Mouse (Mus musculus): ENCODE data around the gene Lrguk. TPM values are rescaled to one million over a fixed set of nuclear protein-coding genes. Genes with fewer than 3 reads are reported as not detected.

The Lrguk gene
- polyA plus RNA-seq, 1 experiment: 2.1 TPM

DNA sequence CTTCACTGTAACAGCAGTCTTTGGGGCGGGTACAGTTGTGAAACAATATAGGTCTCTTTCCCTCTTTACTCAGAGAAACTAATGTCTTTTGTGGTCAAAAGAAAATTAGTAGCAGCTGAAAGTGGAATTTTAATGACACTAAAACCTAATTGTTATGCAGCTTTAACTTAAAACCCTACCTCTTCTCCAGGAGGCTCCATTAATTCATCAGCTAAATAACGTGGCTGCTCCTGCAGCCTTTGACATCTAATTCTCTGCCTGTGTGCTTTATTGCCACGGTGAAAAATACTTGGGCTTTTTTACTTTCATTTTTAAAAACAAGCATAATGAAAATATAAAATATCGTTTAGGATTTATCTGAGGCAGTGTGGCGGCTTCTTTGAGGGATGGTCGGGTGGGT, 15.8 kb upstream of the Lrguk start:
- no peak for TF ChIP-seq CTCF (IDR thresholded peaks at IDR 0.05; ENCODE audit: insufficient read depth, low read length)
- no peak for TF ChIP-seq POLR2A (IDR thresholded peaks at IDR 0.05; ENCODE audit: borderline replicate concordance, extremely low read depth, low read depth, low read length)
- 75% methylated on average over 6 of the region's 6 CpGs for WGBS
- Histone ChIP-seq H3K4me3 (replicated peaks; ENCODE audit: extremely low read depth, low read depth, low read length) (no peak overlapping the region), H3K4me1 (ENCODE audit: control insufficient read depth, insufficient read depth, low read length) (no peaks in the 10 kb centered on the region)
- no peak for DNase-seq

- TF ChIP-seq POLR2A (IDR thresholded peaks at IDR 0.05; ENCODE audit: borderline replicate concordance, extremely low read depth, low read depth, low read length) (no peak), CTCF (IDR thresholded peaks at IDR 0.05; ENCODE audit: insufficient read depth, low read length) (no peak)
- H3K4me3 ChIP-seq (replicated peaks; ENCODE audit: extremely low read depth, low read depth, low read length): peak overlapping the region; percentile 60
- 1% methylated on average over 4 of the region's 4 CpGs for WGBS
- no peak for DNase-seq
- no peaks in the 10 kb centered on the region; the same call in 1 of the 2 replicates for H3K4me1 ChIP-seq (ENCODE audit: control insufficient read depth, insufficient read depth, low read length)
Observed at GRCm38 (mm10) chr6:34029746-34030027, 439 bp downstream of the Lrguk start.

DNA sequence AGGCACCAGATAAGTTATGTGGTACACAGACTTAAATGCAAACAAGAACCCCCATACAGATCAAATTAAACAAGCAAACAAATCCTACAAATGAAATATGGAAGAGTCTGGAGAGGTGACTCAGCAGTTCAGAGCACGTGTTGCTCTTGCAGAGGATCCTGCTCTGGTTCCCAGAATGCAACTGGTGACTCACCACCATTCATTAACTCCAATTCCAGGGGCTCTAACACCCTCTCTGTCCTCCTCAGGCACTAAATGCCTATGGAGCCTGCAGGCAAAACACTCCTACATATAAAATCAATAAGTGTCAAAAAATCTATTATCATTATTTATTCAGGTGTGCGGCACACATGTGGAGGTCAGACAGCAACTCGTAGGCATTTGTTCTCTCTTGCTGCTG, 4.8 kb downstream of the Lrguk start:
- WGBS: 43% methylated on average over 3 of the region's 3 CpGs
- Histone ChIP-seq H3K4me1 (ENCODE audit: control insufficient read depth, insufficient read depth, low read length) (no peaks in the 10 kb centered on the region; the same call in 1 of the 2 replicates), H3K4me3 (replicated peaks; ENCODE audit: extremely low read depth, low read depth, low read length) (no peak overlapping the region)
- TF ChIP-seq CTCF (IDR thresholded peaks at IDR 0.05; ENCODE audit: insufficient read depth, low read length): no peak
- TF ChIP-seq POLR2A (IDR thresholded peaks at IDR 0.05; ENCODE audit: borderline replicate concordance, extremely low read depth, low read depth, low read length): no peak
- DNase-seq: no peak

- Histone ChIP-seq H3K4me1 (ENCODE audit: control insufficient read depth, insufficient read depth, low read length) (no peaks in the 10 kb centered on the region; the same call in 1 of the 2 replicates), H3K4me3 (replicated peaks; ENCODE audit: extremely low read depth, low read depth, low read length) (no peak overlapping the region)
- DNase-seq: no peak
- 35% methylated on average over 15 of the region's 15 CpGs for WGBS
- TF ChIP-seq POLR2A (IDR thresholded peaks at IDR 0.05; ENCODE audit: borderline replicate concordance, extremely low read depth, low read depth, low read length) (no peak), CTCF (IDR thresholded peaks at IDR 0.05; ENCODE audit: insufficient read depth, low read length) (no peak)
Observed at GRCm38 (mm10) chr6:34034577-34035461, 5.6 kb downstream of the Lrguk start.

DNA sequence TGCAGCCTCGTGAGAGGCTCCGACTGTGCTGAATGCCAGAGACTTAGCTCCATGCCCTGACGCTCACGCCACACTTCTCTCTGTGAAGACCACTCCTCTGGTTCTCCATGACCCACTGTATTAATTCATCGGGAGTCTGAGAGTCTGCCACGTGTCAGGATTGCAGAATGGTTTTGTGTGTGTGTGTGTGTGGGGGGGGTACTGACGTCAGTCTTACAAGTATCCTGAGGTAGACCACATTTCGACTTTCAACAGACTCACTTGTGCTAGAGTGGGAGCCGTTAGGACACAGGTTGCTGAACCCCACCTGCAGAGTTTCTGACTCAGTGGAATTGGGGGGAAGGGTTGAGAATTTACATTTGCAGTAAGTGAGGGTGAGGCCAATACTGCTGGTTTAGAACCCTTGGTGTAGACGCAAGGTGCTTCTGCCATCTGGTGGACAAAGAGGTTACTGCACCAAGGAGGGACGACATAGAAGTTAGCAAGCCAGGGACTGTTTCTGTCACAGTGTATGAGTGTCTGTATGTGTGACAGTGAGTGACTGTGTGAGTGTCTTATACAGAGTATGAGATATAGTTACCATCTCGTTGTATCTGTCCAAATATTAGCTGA, 11.5 kb downstream of the Lrguk start:
- Histone ChIP-seq H3K4me3 (replicated peaks; ENCODE audit: extremely low read depth, low read depth, low read length) (no peak overlapping the region), H3K4me1 (ENCODE audit: control insufficient read depth, insufficient read depth, low read length) (no peaks in the 10 kb centered on the region; the same call in 1 of the 2 replicates)
- DNase-seq: peak; percentile 71
- 42% methylated on average over 12 of the region's 12 CpGs for WGBS
- TF ChIP-seq CTCF (IDR thresholded peaks at IDR 0.05; ENCODE audit: insufficient read depth, low read length): peak; percentile 80
- no peak for TF ChIP-seq POLR2A (IDR thresholded peaks at IDR 0.05; ENCODE audit: borderline replicate concordance, extremely low read depth, low read depth, low read length)

DNA sequence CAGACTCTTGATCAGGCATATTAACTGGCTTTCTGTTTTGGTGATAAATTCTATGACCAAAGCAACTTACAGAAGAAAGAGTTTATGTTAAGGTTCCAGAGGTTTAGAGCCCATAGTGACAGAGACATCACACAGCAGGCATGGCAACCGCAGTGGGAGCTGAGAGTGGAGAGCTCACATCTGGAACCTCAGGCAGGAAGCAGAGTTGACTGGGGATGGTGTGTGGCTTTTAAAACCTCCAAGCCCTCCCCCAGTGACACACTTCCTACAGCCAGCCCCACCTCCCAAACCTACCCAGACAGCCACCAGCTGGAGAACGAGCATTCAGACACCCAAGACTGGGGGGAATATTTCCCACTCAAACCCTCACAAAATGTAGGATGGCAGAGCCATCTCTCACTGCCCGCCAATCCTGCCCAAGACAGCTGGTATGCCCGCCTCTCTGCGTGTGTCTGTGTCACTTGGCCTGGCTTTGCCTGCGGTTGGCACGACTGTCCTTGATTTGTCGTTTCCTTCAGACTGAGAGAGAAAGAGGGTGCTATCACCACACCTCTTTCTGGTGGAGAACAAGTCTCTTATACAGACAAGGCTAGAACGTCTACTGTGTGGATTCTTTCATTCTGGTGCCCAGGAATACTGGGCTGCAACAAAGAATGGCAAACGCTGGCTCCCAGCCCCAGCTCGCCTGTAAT, 12.5 kb downstream of the Lrguk start:
- no peak for DNase-seq
- TF ChIP-seq POLR2A (IDR thresholded peaks at IDR 0.05; ENCODE audit: borderline replicate concordance, extremely low read depth, low read depth, low read length): no peak
- no peak for TF ChIP-seq CTCF (IDR thresholded peaks at IDR 0.05; ENCODE audit: insufficient read depth, low read length)
- Histone ChIP-seq H3K4me1 (ENCODE audit: control insufficient read depth, insufficient read depth, low read length) (no peaks in the 10 kb centered on the region; the same call in 1 of the 2 replicates), H3K4me3 (replicated peaks; ENCODE audit: extremely low read depth, low read depth, low read length) (no peak overlapping the region)
- WGBS: 83% methylated on average over 11 of the region's 11 CpGs

DNA sequence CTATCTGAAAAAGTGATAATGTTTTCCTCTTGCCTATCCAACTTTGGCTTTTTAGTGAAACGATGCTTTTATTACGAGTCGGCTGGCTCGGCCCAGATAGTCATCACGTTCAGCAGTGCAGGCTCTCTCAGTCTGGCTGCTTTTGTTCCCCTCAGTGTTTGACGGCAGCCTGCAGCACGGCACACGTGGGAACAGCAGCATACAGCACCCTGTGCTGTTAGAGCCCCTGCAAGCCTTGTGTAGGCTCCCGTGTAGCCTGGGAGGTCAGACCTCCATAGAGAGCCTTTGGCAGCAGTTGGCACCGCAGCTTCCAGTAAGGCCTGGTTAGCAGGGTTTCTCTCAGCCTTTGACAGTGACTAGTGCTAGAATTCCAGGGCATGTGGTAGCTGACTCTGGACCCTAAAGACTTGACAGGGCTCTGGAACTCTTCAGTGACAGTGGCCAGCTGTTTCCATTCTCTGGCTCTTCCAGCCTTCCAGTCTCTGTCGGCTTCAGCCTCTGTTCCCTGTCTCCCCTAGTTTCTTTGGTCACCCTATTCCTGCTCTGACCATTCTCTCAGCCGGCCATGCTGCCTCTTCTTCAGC, 15.1 kb downstream of the Lrguk start:
- H3K4me3 ChIP-seq (replicated peaks; ENCODE audit: extremely low read depth, low read depth, low read length): no peak overlapping the region
- WGBS: 71% methylated on average over 12 of the region's 12 CpGs
- no peaks in the 10 kb centered on the region; the same call in 1 of the 2 replicates for H3K4me1 ChIP-seq (ENCODE audit: control insufficient read depth, insufficient read depth, low read length)
- peak; percentile 9 for DNase-seq
- TF ChIP-seq CTCF (IDR thresholded peaks at IDR 0.05; ENCODE audit: insufficient read depth, low read length): no peak
- TF ChIP-seq POLR2A (IDR thresholded peaks at IDR 0.05; ENCODE audit: borderline replicate concordance, extremely low read depth, low read depth, low read length): no peak

GRCm38 (mm10) chr6:34044846-34045540, 15.7 kb downstream of the Lrguk start:
- H3K4me3 ChIP-seq (replicated peaks; ENCODE audit: extremely low read depth, low read depth, low read length): no peak overlapping the region
- DNase-seq: no peak

More at GRCm38 (mm10) chr6:34044846-34045540, 15.7 kb downstream of the Lrguk start:
- whole genome bisulfite sequencing: 70% methylated on average over 9 of the region's 9 CpGs
- H3K4me1 ChIP-seq (ENCODE audit: control insufficient read depth, insufficient read depth, low read length): no peaks in the 10 kb centered on the region; the same call in 1 of the 2 replicates
- TF ChIP-seq POLR2A (IDR thresholded peaks at IDR 0.05; ENCODE audit: borderline replicate concordance, extremely low read depth, low read depth, low read length) (no peak), CTCF (IDR thresholded peaks at IDR 0.05; ENCODE audit: insufficient read depth, low read length) (no peak)
